Mouse (Mus musculus): ENCODE results near the gene 1190007I07Rik. TPM values are rescaled to one million over a fixed set of nuclear protein-coding genes. Genes with fewer than 3 reads are reported as not detected.

Gene 1190007I07Rik
- total and polyA plus RNA-seq, 3 experiments, result 35.7 to 70.5 (median 53.6) TPM

DNA sequence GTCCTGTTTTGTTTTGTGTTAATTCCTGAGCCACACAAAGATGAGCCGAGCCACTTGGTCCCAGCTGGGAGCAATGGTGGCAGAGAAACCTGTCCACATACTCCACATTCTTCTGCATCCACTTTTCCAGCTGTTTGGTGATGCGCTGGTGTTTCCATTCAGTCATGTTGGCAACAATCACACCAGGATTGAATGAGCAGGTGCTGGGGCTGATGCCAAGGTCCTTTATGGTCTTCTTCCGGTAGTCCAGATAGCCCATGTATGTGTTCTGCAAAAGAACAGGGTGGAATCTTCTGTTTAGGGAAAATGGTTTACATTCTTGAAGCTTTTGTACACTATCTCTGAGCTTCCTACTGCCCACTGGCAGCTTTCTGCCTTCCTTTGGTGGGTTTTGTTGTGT is 31.6 kb upstream of the 1190007I07Rik start:
- Histone ChIP-seq H3K27ac (ENCODE audit: insufficient read depth, low read depth) (no peak overlapping the region), H3K27me3 (replicated peaks) (no peaks in the 10 kb centered on the region), H3K4me3 (replicated peaks in 1 of 3; ENCODE audit: low read depth in 2 of 3, low read length in 2 of 3, poor library complexity in 1 of 3) (no peak overlapping the region), H3K36me3 (replicated peaks in 1 of 2; ENCODE audit: control insufficient read depth in 1 of 2, insufficient read depth in 1 of 2, low read length in 1 of 2) (peaks cover 3 to 17% of the 10 kb centered on the region in 2 experiments), H3K4me1 (ENCODE audit: control insufficient read depth in 1 of 2, insufficient read depth in 2 of 2) (no peaks in the 10 kb centered on the region), H3K4me2 (ENCODE audit: insufficient read depth, low read depth, poor library complexity, severe bottlenecking) (no peak overlapping the region), H3K79me2 (replicated peaks; ENCODE audit: control insufficient read depth, extremely low read depth, insufficient read depth, poor library complexity, severe bottlenecking) (no peaks in the 10 kb centered on the region), H3K9ac (ENCODE audit: insufficient read depth, low read depth) (no peak overlapping the region), H3K9me3 (replicated peaks; ENCODE audit: low read length) (no peaks in the 10 kb centered on the region)
- DNase-seq (ENCODE audit: extremely low read depth), result no peak
- dilution Hi-C loops (cut with MboI; ENCODE audit: extremely low pct_ligation_motif_present, extremely low pct_unique_long_range_greater_than_20kb, low sequenced_read_pairs) (no loop called here), in situ Hi-C loops (cut with MboI; ENCODE audit: low pct_ligation_motif_present, low pct_unique_long_range_greater_than_20kb, low sequenced_read_pairs) (no loop called here)
- TF ChIP-seq USF1 (IDR thresholded peaks at IDR 0.05; ENCODE audit: low read depth, low read length) (no peak), ZKSCAN1 (IDR thresholded peaks at IDR 0.05; ENCODE audit: borderline replicate concordance, low read depth, low read length) (no peak), TBP (conservative IDR thresholded peaks at IDR 0.05; ENCODE audit: low read depth, low read length) (no peak), POLR2AphosphoS2 (IDR thresholded peaks at IDR 0.05; ENCODE audit: low read depth, low read length) (no peak), EP300 (IDR thresholded peaks at IDR 0.05; ENCODE audit: low read length) (no peak), CHD1 (IDR thresholded peaks at IDR 0.05; ENCODE audit: low read depth, low read length) (no peak), IRF4 (IDR thresholded peaks at IDR 0.05; ENCODE audit: low read depth, low read length) (no peak), MEF2A (IDR thresholded peaks at IDR 0.05; ENCODE audit: borderline replicate concordance, low read depth, low read length) (no peak)

DNA sequence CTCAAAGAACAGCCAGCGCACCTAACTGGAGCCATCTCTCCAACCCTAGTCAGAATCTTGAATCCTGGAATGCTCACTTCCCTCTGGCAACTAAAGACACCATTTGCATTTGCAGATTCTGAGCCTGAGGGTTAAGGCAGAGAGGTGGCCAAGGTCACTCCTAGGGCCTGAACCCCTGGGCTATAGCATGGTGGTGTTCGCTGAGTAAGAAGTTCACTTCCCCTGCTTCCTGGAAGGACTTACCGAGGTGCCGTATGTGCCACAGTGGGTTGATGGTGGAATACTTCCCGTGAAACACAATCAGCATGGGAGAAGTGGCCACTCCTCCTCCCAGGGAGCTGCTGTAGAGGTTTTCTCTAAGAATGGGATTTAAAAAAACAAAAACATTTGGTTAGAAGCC is 29.6 kb upstream of the 1190007I07Rik start:
- in situ Hi-C loops (cut with MboI; ENCODE audit: low pct_ligation_motif_present, low pct_unique_long_range_greater_than_20kb, low sequenced_read_pairs), result no loop called here
- H3K27me3 ChIP-seq (replicated peaks), result no peaks in the 10 kb centered on the region

DNA sequence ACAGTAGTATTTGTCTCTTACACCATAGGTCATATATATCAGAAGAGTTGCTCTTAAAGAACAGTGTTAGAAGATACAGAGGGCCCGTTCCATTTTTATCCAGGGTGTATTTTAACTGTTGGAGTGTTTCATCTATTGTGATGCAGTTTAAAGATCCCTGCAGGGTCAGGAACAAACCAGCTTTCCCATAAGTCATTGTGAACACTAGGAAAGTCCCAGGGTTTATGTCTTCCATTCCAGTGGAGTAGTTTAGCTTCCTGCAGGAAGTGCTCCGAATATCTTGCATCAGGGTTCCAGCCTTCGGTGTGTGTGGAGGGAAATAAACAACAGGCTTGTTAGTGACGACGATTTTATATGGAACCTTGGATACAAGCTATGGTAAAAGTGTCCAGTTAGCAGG is 28.2 kb upstream of the 1190007I07Rik start:
- in situ Hi-C loops (cut with MboI; ENCODE audit: low pct_ligation_motif_present, low pct_unique_long_range_greater_than_20kb, low sequenced_read_pairs) (no loop called here), dilution Hi-C loops (cut with MboI; ENCODE audit: extremely low pct_ligation_motif_present, extremely low pct_unique_long_range_greater_than_20kb, low sequenced_read_pairs) (no loop called here)
- TF ChIP-seq MYC (IDR thresholded peaks at IDR 0.05; ENCODE audit: low read depth, low read length) (no peak), MAZ (IDR thresholded peaks at IDR 0.05; ENCODE audit: low read depth, low read length) (no peak), TCF12 (IDR thresholded peaks at IDR 0.05; ENCODE audit: low read depth, low read length) (no peak), JUN (IDR thresholded peaks at IDR 0.05; ENCODE audit: insufficient read depth, low read depth, low read length) (no peak), CHD2 (IDR thresholded peaks at IDR 0.05; ENCODE audit: low read length) (no peak), PAX5 (IDR thresholded peaks at IDR 0.05; ENCODE audit: low read length) (no peak), USF2 (conservative IDR thresholded peaks at IDR 0.05; ENCODE audit: low read depth, low read length) (no peak), MEF2A (IDR thresholded peaks at IDR 0.05; ENCODE audit: borderline replicate concordance, low read depth, low read length) (no peak), ZC3H11A (IDR thresholded peaks at IDR 0.05; ENCODE audit: low read depth, low read length) (no peak)
- no peak overlapping the region for H3K9ac ChIP-seq (ENCODE audit: insufficient read depth, low read depth)
- H3K36me3 ChIP-seq (replicated peaks in 1 of 2; ENCODE audit: control insufficient read depth in 1 of 2, insufficient read depth in 1 of 2, low read length in 1 of 2), result peaks cover 14 to 36% of the 10 kb centered on the region in 2 experiments
- H3K79me2 ChIP-seq (replicated peaks; ENCODE audit: control insufficient read depth, extremely low read depth, insufficient read depth, poor library complexity, severe bottlenecking), result no peaks in the 10 kb centered on the region
- H3K27me3 ChIP-seq (replicated peaks), result no peaks in the 10 kb centered on the region
- H3K4me3 ChIP-seq (replicated peaks in 1 of 3; ENCODE audit: low read depth in 2 of 3, low read length in 2 of 3, poor library complexity in 1 of 3), result no peak overlapping the region
- H3K4me1 ChIP-seq (ENCODE audit: control insufficient read depth in 1 of 2, insufficient read depth in 2 of 2), result no peaks in the 10 kb centered on the region
- no peak overlapping the region for H3K27ac ChIP-seq (ENCODE audit: insufficient read depth, low read depth)
- H3K9me3 ChIP-seq (replicated peaks; ENCODE audit: low read length), result no peaks in the 10 kb centered on the region
- no peak for DNase-seq (ENCODE audit: extremely low read depth)
- no peak overlapping the region for H3K4me2 ChIP-seq (ENCODE audit: insufficient read depth, low read depth, poor library complexity, severe bottlenecking)

More for the DNA sequence above, 29.6 kb upstream of the 1190007I07Rik start:
- Histone ChIP-seq H3K27ac (ENCODE audit: insufficient read depth, low read depth) (no peak overlapping the region), H3K9ac (ENCODE audit: insufficient read depth, low read depth) (no peak overlapping the region), H3K4me1 (ENCODE audit: control insufficient read depth in 1 of 2, insufficient read depth in 2 of 2) (no peaks in the 10 kb centered on the region), H3K4me2 (ENCODE audit: insufficient read depth, low read depth, poor library complexity, severe bottlenecking) (no peak overlapping the region), H3K4me3 (replicated peaks in 1 of 3; ENCODE audit: low read depth in 2 of 3, low read length in 2 of 3, poor library complexity in 1 of 3) (no peak overlapping the region), H3K9me3 (replicated peaks; ENCODE audit: low read length) (no peaks in the 10 kb centered on the region), H3K36me3 (replicated peaks in 1 of 2; ENCODE audit: control insufficient read depth in 1 of 2, insufficient read depth in 1 of 2, low read length in 1 of 2) (peaks cover 5 to 23% of the 10 kb centered on the region in 2 experiments), H3K79me2 (replicated peaks; ENCODE audit: control insufficient read depth, extremely low read depth, insufficient read depth, poor library complexity, severe bottlenecking) (no peaks in the 10 kb centered on the region)
- no peak for DNase-seq (ENCODE audit: extremely low read depth)
- dilution Hi-C loops (cut with MboI; ENCODE audit: extremely low pct_ligation_motif_present, extremely low pct_unique_long_range_greater_than_20kb, low sequenced_read_pairs), result no loop called here
- TF ChIP-seq ZMIZ1 (IDR thresholded peaks at IDR 0.05; ENCODE audit: low read depth, low read length) (no peak), ZC3H11A (IDR thresholded peaks at IDR 0.05; ENCODE audit: low read depth, low read length) (no peak), MAX (IDR thresholded peaks at IDR 0.05; ENCODE audit: low read length) (no peak), GABPA (IDR thresholded peaks at IDR 0.05; ENCODE audit: insufficient replicate concordance, low read depth, low read length) (no peak), RCOR1 (conservative IDR thresholded peaks at IDR 0.05; ENCODE audit: low read depth, low read length) (no peak), POLR2A (IDR thresholded peaks at IDR 0.05; ENCODE audit: low read depth, low read length) (no peak), BHLHE40 (IDR thresholded peaks at IDR 0.05; ENCODE audit: low read depth, low read length) (no peak), HCFC1 (IDR thresholded peaks at IDR 0.05; ENCODE audit: low read depth, low read length) (no peak), E2F4 (IDR thresholded peaks at IDR 0.05; ENCODE audit: insufficient replicate concordance, low read depth, low read length) (no peak), NRF1 (IDR thresholded peaks at IDR 0.05; ENCODE audit: low read depth, low read length) (no peak), EP300 (IDR thresholded peaks at IDR 0.05; ENCODE audit: low read length) (no peak), POLR2AphosphoS2 (IDR thresholded peaks at IDR 0.05; ENCODE audit: low read depth, low read length) (no peak), USF1 (IDR thresholded peaks at IDR 0.05; ENCODE audit: low read depth, low read length) (no peak), ETS1 (conservative IDR thresholded peaks at IDR 0.05; ENCODE audit: low read depth, low read length) (no peak), USF2 (conservative IDR thresholded peaks at IDR 0.05; ENCODE audit: low read depth, low read length) (no peak), MYC (IDR thresholded peaks at IDR 0.05; ENCODE audit: low read depth, low read length) (no peak), CHD2 (IDR thresholded peaks at IDR 0.05; ENCODE audit: low read length) (no peak)

Measured in CH12.LX (cell line).